Mouse (Mus musculus) CH12.LX (cell line): Measurements from ENCODE around the gene Ckap2l. TPM values are rescaled to one million over a fixed set of nuclear protein-coding genes. Genes with fewer than 3 reads are reported as not detected.

Experiments used
- DNase-seq: peaks from one replicate; pipeline ENCODE4 v3.0.0-alpha.2; 2013; ENCODE audit errors: extremely low read depth
- H3K27ac ChIP-seq: 2 replicates; pipeline ENCODE4 v1.5.1; 2012; ENCODE audit warnings: low read depth, mild to moderate bottlenecking, control low read depth, moderate library complexity; ENCODE audit not compliant: insufficient read depth
- H3K27me3 ChIP-seq: replicated peaks from 2 replicates; pipeline ENCODE3; 2012; ENCODE audit warnings: inconsistent platforms
- H3K36me3 ChIP-seq, 2 experiments: replicated peaks in 1 of 2; 2 replicates each; pipeline versions ENCODE3 to v1.6.1; 2012; ENCODE audit warnings: inconsistent platforms in 1 of 2, low read length in 1 of 2, mild to moderate bottlenecking in 1 of 2, mixed read lengths in 1 of 2, moderate library complexity in 1 of 2; ENCODE audit not compliant: control insufficient read depth in 1 of 2, insufficient read depth in 1 of 2
- H3K4me1 ChIP-seq, 2 experiments: 2 replicates each; pipeline ENCODE4 v1.6.1; 2012; ENCODE audit warnings: inconsistent platforms in 1 of 2, moderate library complexity in 1 of 2; ENCODE audit not compliant: insufficient read depth in 2 of 2, control insufficient read depth in 1 of 2
- H3K4me2 ChIP-seq: 2 replicates; pipeline ENCODE4 v1.6.1; 2012; ENCODE audit warnings: low read depth, mild to moderate bottlenecking, control low read depth; ENCODE audit not compliant: poor library complexity, insufficient read depth, severe bottlenecking
- H3K4me3 ChIP-seq, 3 experiments: fragments of 150-350 bp in 1 of 3; sonication (generic) in 1 of 3; replicated peaks in 1 of 3; 2 replicates each; pipeline versions ENCODE3 to v1.5.1; 2011 to 2012; ENCODE audit warnings: low read depth in 2 of 3, low read length in 2 of 3, mild to moderate bottlenecking in 2 of 3, moderate library complexity in 2 of 3, control low read depth in 1 of 3, improper control_type of control experiment in 1 of 3, inconsistent platforms in 1 of 3, mixed read lengths in 1 of 3; ENCODE audit not compliant: poor library complexity in 1 of 3
- H3K79me2 ChIP-seq: replicated peaks from 2 replicates; pipeline ENCODE4 v1.6.1; 2012; ENCODE audit warnings: mild to moderate bottlenecking, moderate library complexity; ENCODE audit not compliant: control insufficient read depth, poor library complexity, insufficient read depth, severe bottlenecking; ENCODE audit errors: extremely low read depth
- H3K9ac ChIP-seq: 2 replicates; pipeline ENCODE4 v1.6.1; 2012; ENCODE audit warnings: low read depth, mild to moderate bottlenecking, control low read depth, moderate library complexity; ENCODE audit not compliant: insufficient read depth
- H3K9me3 ChIP-seq: replicated peaks from 2 replicates; pipeline ENCODE3; 2012; ENCODE audit warnings: low read length, inconsistent platforms, mixed read lengths
- CHD2 ChIP-seq: IDR thresholded peaks from 2 replicates; pipeline ENCODE4 v1.6.1; 2011; ENCODE audit warnings: low read length, improper control_type of control experiment
- CTCF ChIP-seq, 2 experiments: IDR thresholded peaks in 1 of 2; conservative IDR thresholded peaks in 1 of 2; 2 replicates each; pipeline ENCODE4 v1.5.1; 2011 to 2012; ENCODE audit warnings: low read depth in 2 of 2, low read length in 2 of 2, improper control_type of control experiment in 1 of 2, inconsistent platforms in 1 of 2, mild to moderate bottlenecking in 1 of 2, moderate library complexity in 1 of 2
- E2F4 ChIP-seq: IDR thresholded peaks from 2 replicates; pipeline ENCODE4 v1.6.1; 2011; ENCODE audit warnings: low read depth, low read length, improper control_type of control experiment; ENCODE audit not compliant: insufficient replicate concordance
- ELF1 ChIP-seq: IDR thresholded peaks from 2 replicates; pipeline ENCODE4 v1.6.1; 2014; ENCODE audit warnings: low read depth, mild to moderate bottlenecking, inconsistent platforms, low read length, improper control_type of control experiment
- ETS1 ChIP-seq: conservative IDR thresholded peaks from 2 replicates; pipeline ENCODE4 v1.6.1; 2012; ENCODE audit warnings: low read depth, mild to moderate bottlenecking, inconsistent platforms, low read length, improper control_type of control experiment, moderate library complexity
- GABPA ChIP-seq: IDR thresholded peaks from 2 replicates; pipeline ENCODE4 v1.6.1; 2012; ENCODE audit warnings: low read depth, low read length, improper control_type of control experiment, inconsistent platforms; ENCODE audit not compliant: insufficient replicate concordance
- HCFC1 ChIP-seq: IDR thresholded peaks from 2 replicates; pipeline ENCODE4 v1.6.1; 2012; ENCODE audit warnings: low read depth, mild to moderate bottlenecking, inconsistent platforms, low read length, improper control_type of control experiment
- IRF4 ChIP-seq: IDR thresholded peaks from 2 replicates; pipeline ENCODE4 v1.6.1; 2014; ENCODE audit warnings: low read depth, mild to moderate bottlenecking, inconsistent platforms, low read length, improper control_type of control experiment
- JUND ChIP-seq: conservative IDR thresholded peaks from 2 replicates; pipeline ENCODE4 v1.6.1; 2011; ENCODE audit warnings: low read depth, low read length, improper control_type of control experiment
- KAT2A ChIP-seq: IDR thresholded peaks from 2 replicates; pipeline ENCODE4 v1.6.1; 2012; ENCODE audit warnings: low read length, improper control_type of control experiment, inconsistent platforms; ENCODE audit not compliant: insufficient replicate concordance
- MAFK ChIP-seq: IDR thresholded peaks from 2 replicates; pipeline ENCODE4 v1.6.1; 2011; ENCODE audit warnings: low read length, improper control_type of control experiment; ENCODE audit not compliant: insufficient replicate concordance
- MEF2A ChIP-seq: IDR thresholded peaks from 2 replicates; pipeline ENCODE4 v1.6.1; 2014; ENCODE audit warnings: low read depth, mild to moderate bottlenecking, inconsistent platforms, low read length, improper control_type of control experiment, borderline replicate concordance
- MYC ChIP-seq: IDR thresholded peaks from 2 replicates; pipeline ENCODE4 v1.6.1; 2011; ENCODE audit warnings: low read depth, mild to moderate bottlenecking, improper control_type of control experiment, low read length
- NRF1 ChIP-seq: IDR thresholded peaks from 2 replicates; pipeline ENCODE4 v1.6.1; 2014; ENCODE audit warnings: low read depth, mild to moderate bottlenecking, inconsistent platforms, low read length, improper control_type of control experiment, moderate library complexity
- POLR2AphosphoS2 ChIP-seq: IDR thresholded peaks from 2 replicates; pipeline ENCODE4 v1.6.1; 2011; ENCODE audit warnings: low read depth, low read length, improper control_type of control experiment
- SIN3A ChIP-seq: IDR thresholded peaks from 2 replicates; pipeline ENCODE4 v1.6.1; 2012; ENCODE audit warnings: low read length, improper control_type of control experiment, inconsistent platforms
- TCF12 ChIP-seq: IDR thresholded peaks from 2 replicates; pipeline ENCODE4 v1.6.1; 2014; ENCODE audit warnings: low read depth, mild to moderate bottlenecking, inconsistent platforms, low read length, improper control_type of control experiment
- USF1 ChIP-seq: IDR thresholded peaks from 2 replicates; pipeline ENCODE4 v1.6.1; 2014; ENCODE audit warnings: low read depth, mild to moderate bottlenecking, inconsistent platforms, low read length, improper control_type of control experiment
- ZC3H11A ChIP-seq: IDR thresholded peaks from 2 replicates; pipeline ENCODE4 v1.6.1; 2012; ENCODE audit warnings: low read depth, mild to moderate bottlenecking, inconsistent platforms, low read length, improper control_type of control experiment
- ZKSCAN1 ChIP-seq: IDR thresholded peaks from 2 replicates; pipeline ENCODE4 v1.6.1; 2012; ENCODE audit warnings: low read depth, inconsistent platforms, low read length, improper control_type of control experiment, borderline replicate concordance
- dilution Hi-C: fragments of 300-500 bp; cut with MboI; formaldehyde crosslinking; loops from 2 replicates; pipeline ENCODE4 v1.14.3; 2020; ENCODE audit warnings: low sequenced_read_pairs; ENCODE audit not compliant: extremely low pct_unique_long_range_greater_than_20kb, extremely low pct_ligation_motif_present
- in situ Hi-C: fragments of 300-500 bp; cut with MboI; formaldehyde crosslinking; loops from 3 replicates; pipeline ENCODE4 v1.14.3; 2019; ENCODE audit warnings: low sequenced_read_pairs, low pct_ligation_motif_present, low pct_unique_long_range_greater_than_20kb, mixed read lengths
- polyA plus RNA-seq: library from polyadenylated mRNA; unstranded; fragments of >175 nt; gene quantifications from 2 replicates; pipeline ENCODE4 v1.2.1, GENCODE M21; 2012; ENCODE audit warnings: low read depth; ENCODE audit not compliant: insufficient read length
- total RNA-seq, 2 experiments: library from RNA; depleted of rRNA; stranded (reverse); fragments of 300-350 nt in 1 of 2; fragments of >200 nt in 1 of 2; gene quantifications; 2 replicates each; pipeline ENCODE4 v1.2.3; 2012 to 2014

The Ckap2l gene
- total and polyA plus RNA-seq, 3 experiments = 13.3 to 35.6 (median 23.6) TPM

DNA sequence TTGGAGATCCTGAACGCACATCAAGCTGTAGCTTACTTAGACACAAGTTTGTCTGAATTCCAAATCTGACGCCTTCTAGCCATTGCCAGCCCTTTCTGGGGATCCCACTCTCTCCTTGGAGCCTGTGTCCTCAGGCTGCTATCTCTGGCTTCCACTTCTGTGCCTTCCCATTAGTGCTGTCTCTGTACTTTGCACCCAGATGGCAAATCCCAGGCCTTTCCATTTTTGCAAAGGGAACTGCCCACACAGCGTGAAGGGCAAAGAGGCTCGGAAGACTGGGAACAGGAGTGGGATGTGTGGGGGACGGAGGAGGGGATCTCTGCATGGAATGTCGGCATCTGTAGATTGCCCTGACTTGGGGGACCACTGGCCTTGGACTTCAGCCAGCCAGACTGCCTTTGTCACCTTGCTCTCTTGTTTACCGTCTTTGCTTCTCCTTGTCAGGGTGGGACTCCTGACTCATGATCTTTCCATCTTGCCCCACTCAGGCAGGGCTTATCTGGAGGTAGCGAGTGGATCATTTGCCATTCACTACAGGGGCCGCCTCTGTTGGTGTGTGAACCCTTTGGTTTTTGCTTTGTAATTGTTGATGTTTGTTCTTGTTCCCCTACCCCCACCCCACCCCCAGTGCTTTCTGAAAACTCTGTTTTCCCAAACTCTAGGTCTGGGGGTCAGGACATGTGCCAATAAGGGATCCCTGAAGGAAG lies 56.1 kb downstream of the Ckap2l start:
- in situ Hi-C loops (no loop called here), dilution Hi-C loops (no loop called here)
- TF ChIP-seq ETS1 (no peak), NRF1 (no peak), GABPA (no peak), JUND (no peak), HCFC1 (no peak), ZC3H11A (no peak), ELF1 (no peak), TCF12 (no peak), USF1 (no peak), MAFK (no peak), CHD2 (no peak), MEF2A (no peak), ZKSCAN1 (no peak), MYC (no peak), CTCF (conservative IDR thresholded peaks at IDR 0.05 in 1 of 2, IDR thresholded peaks at IDR 0.05 in 1 of 2; ENCODE audit: low read depth in 2 of 2, low read length in 2 of 2) (no peak), SIN3A (no peak), E2F4 (no peak), KAT2A (no peak)
- no peak overlapping the region for H3K27ac ChIP-seq
- no peak overlapping the region for H3K4me2 ChIP-seq
- H3K79me2 ChIP-seq = no peaks in the 10 kb centered on the region
- H3K4me3 ChIP-seq = no peak overlapping the region
- no peak for DNase-seq
- no peaks in the 10 kb centered on the region; a peak in 2 of 4 replicates for H3K4me1 ChIP-seq
- no peaks in the 10 kb centered on the region for H3K27me3 ChIP-seq
- H3K9ac ChIP-seq = no peak overlapping the region
- no peaks in the 10 kb centered on the region for H3K36me3 ChIP-seq
- H3K9me3 ChIP-seq = peaks cover 2% of the 10 kb centered on the region

DNA sequence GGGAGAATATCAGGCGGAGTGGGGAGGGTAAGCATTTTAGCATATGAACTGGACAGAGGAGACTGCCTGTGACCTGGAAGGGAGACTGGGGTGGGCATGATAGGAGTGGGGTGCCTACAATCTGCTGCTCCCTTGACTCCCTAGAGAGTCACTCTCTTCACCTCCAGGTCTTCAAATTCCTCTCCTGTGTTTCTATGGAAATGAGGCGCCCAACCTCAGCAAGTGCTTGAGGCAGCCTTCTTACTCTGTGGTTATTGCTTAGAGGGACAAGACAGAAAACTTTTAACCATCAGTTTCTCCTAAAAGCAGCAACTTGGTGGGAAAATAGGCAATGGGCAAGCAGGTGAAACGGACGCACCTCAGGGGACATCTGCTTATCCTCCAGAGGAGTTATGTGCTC lies 60.5 kb downstream of the Ckap2l start:
- no peaks in the 10 kb centered on the region for H3K79me2 ChIP-seq
- H3K36me3 ChIP-seq = no peaks in the 10 kb centered on the region
- no peak overlapping the region for H3K4me2 ChIP-seq
- no peak overlapping the region for H3K4me3 ChIP-seq
- in situ Hi-C loops = no loop called here
- no peak overlapping the region for H3K9ac ChIP-seq
- no peak for DNase-seq
- no peaks in the 10 kb centered on the region for H3K9me3 ChIP-seq
- H3K27ac ChIP-seq = no peak overlapping the region
- H3K4me1 ChIP-seq = peaks cover 0 to 6% of the 10 kb centered on the region in 2 experiments; a peak in 1 of 4 replicates
- dilution Hi-C loops = no loop called here
- TF ChIP-seq JUND (no peak), IRF4 (no peak), E2F4 (no peak), MYC (no peak), POLR2AphosphoS2 (no peak)
- no peaks in the 10 kb centered on the region for H3K27me3 ChIP-seq
